Mouse (Mus musculus): ENCODE results near the gene Tfpi2. TPM values are rescaled to one million over a fixed set of nuclear protein-coding genes. Genes with fewer than 3 reads are reported as not detected.
A peak's percentile ranks its signal among the peaks of the same experiment; 100 is the strongest.

Tfpi2 gene
- polyA plus RNA-seq, 1 experiment from 2014 or later = 13.8 TPM

DNA sequence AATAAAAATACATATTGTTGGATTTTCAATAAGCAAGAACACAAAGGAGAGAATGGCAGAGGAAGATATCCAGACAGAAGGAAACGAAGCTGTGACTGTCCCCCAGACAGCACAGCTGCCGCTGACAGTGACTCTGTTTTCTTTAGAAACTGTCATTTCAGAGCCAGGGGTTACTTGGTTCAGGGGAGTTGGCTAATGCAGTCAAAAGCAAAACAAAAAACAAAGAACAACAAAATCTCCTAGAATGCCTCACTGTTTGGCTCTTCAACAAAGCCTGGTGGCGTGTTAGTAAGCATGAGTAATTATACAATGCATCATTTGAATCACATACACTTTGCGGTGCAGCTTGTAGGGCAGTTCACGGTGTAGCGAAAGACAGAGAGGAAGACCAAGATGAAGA lies 10.6 kb upstream of the Tfpi2 start:
- WGBS = 76% methylated on average over 6 of the region's 6 CpGs
- Histone ChIP-seq H3K27me3 (replicated peaks; ENCODE audit: control insufficient read depth, insufficient read depth, low read length) (no peaks in the 10 kb centered on the region), H3K4me3 (ENCODE audit: low read length) (no peak overlapping the region), H3K9me3 (ENCODE audit: control insufficient read depth, low read length) (no peaks in the 10 kb centered on the region), H3K27ac (ENCODE audit: low read length) (no peak overlapping the region), H3K36me3 (ENCODE audit: control insufficient read depth, insufficient read depth, low read length) (no peaks in the 10 kb centered on the region), H3K4me1 (ENCODE audit: control insufficient read depth, insufficient read depth, low read length) (no peaks in the 10 kb centered on the region), H3K4me2 (ENCODE audit: low read depth, low read length) (no peak overlapping the region), H3K9ac (ENCODE audit: low read depth, low read length) (no peak overlapping the region)
- ATAC-seq = no peak

GRCm38 (mm10) chr6:3998089-3998488 lies 9.4 kb upstream of the Tfpi2 start:
- WGBS = 73% methylated on average over 4 of the region's 4 CpGs
- no peaks in the 10 kb centered on the region for H3K27me3 ChIP-seq (replicated peaks; ENCODE audit: control insufficient read depth, insufficient read depth, low read length)
- H3K9me3 ChIP-seq (ENCODE audit: control insufficient read depth, low read length) = no peaks in the 10 kb centered on the region
- no peak for ATAC-seq
- no peak overlapping the region for H3K9ac ChIP-seq (ENCODE audit: low read depth, low read length)
- H3K4me2 ChIP-seq (ENCODE audit: low read depth, low read length) = no peak overlapping the region
- H3K36me3 ChIP-seq (ENCODE audit: control insufficient read depth, insufficient read depth, low read length) = no peaks in the 10 kb centered on the region
- H3K4me1 ChIP-seq (ENCODE audit: control insufficient read depth, insufficient read depth, low read length) = no peaks in the 10 kb centered on the region
- H3K27ac ChIP-seq (ENCODE audit: low read length) = no peak overlapping the region
- no peak overlapping the region for H3K4me3 ChIP-seq (ENCODE audit: low read length)

DNA sequence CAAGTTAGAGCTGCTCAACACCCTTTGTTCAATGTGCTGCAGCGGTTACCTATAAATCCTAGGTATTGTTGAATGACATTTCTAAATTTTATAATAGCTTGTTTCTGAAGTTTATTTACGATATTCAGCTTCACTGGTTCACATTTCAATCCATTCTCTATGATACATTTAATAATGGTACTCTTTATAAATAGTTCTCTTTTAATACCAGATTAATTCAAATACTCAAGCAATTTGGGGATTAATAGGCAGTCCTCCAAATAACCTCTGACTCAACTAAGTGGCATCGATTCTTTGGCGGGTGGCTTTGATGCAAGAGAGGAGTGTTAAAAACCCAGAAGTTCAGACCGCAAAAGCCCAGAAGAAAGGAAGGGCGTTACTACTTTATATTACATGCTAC lies 4.8 kb upstream of the Tfpi2 start, which contains the start of gene Gngt1:
Gngt1 (plus strand) TSS at position 301 of the 400 bp plus-strand sequence.
- H3K36me3 ChIP-seq (ENCODE audit: control insufficient read depth, insufficient read depth, low read length) = no peaks in the 10 kb centered on the region
- no peak within 1 kb of the TSS for H3K9ac ChIP-seq (ENCODE audit: low read depth, low read length)
- H3K4me3 ChIP-seq (ENCODE audit: low read length) = no peak within 1 kb of the TSS
- 94% methylated on average over 6 of the region's 6 CpGs for WGBS
- ATAC-seq = no peak
- no peaks in the 10 kb centered on the region for H3K27me3 ChIP-seq (replicated peaks; ENCODE audit: control insufficient read depth, insufficient read depth, low read length)
- no peak within 1 kb of the TSS for H3K4me2 ChIP-seq (ENCODE audit: low read depth, low read length)
- H3K4me1 ChIP-seq (ENCODE audit: control insufficient read depth, insufficient read depth, low read length) = no peaks in the 10 kb centered on the region
- no peak within 1 kb of the TSS for H3K27ac ChIP-seq (ENCODE audit: low read length)
- no peaks in the 10 kb centered on the region for H3K9me3 ChIP-seq (ENCODE audit: control insufficient read depth, low read length)

DNA sequence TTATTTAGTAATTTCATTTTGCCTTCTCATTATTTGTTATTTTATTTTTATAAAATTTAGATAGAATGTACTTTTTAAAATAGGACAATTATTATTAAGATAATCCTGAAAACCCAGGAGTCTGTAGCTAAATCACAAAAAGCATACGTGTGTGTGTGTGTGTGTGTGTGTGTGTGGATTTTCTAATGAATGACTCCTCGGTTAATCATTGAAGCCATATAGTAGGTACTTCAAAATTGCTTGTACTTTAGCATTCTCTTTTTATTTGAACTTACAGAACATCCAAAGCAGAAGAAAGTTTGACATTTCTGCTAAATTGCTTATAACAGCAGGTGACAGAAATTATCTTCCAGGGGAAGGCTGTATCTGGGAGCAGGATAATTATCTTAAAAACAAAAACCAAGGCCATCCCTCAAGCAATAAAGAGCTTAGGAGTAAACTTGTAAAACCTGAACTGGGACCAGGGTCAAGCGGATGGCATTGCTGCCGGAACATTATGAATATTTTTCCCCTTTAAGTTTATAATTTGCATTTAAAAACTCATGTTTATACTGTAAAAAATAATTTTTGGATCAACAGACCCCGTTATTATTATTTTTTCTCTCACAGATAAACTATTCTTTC lies 5.9 kb downstream of the Tfpi2 start:
- ATAC-seq = peak; percentile 62; the same call in 1 of the 2 replicates
- no peak overlapping the region for H3K4me3 ChIP-seq (ENCODE audit: low read length)
- WGBS = 60% methylated on average over 5 of the region's 5 CpGs

GRCm38 (mm10) chr6:3973679-3974078 lies 15.0 kb downstream of the Tfpi2 start:
- Histone ChIP-seq H3K9ac (ENCODE audit: low read depth, low read length) (no peak overlapping the region), H3K27ac (ENCODE audit: low read length) (no peak overlapping the region), H3K4me1 (ENCODE audit: control insufficient read depth, insufficient read depth, low read length) (no peaks in the 10 kb centered on the region), H3K4me2 (ENCODE audit: low read depth, low read length) (no peak overlapping the region), H3K36me3 (ENCODE audit: control insufficient read depth, insufficient read depth, low read length) (no peaks in the 10 kb centered on the region), H3K9me3 (ENCODE audit: control insufficient read depth, low read length) (no peaks in the 10 kb centered on the region), H3K27me3 (replicated peaks; ENCODE audit: control insufficient read depth, insufficient read depth, low read length) (no peaks in the 10 kb centered on the region), H3K4me3 (ENCODE audit: low read length) (no peak overlapping the region)
- WGBS = 84% methylated on average over 1 of the region's 1 CpGs
- no peak for ATAC-seq

More for the DNA sequence above, 5.9 kb downstream of the Tfpi2 start:
- Histone ChIP-seq H3K36me3 (ENCODE audit: control insufficient read depth, insufficient read depth, low read length) (no peaks in the 10 kb centered on the region), H3K9ac (ENCODE audit: low read depth, low read length) (no peak overlapping the region), H3K4me1 (ENCODE audit: control insufficient read depth, insufficient read depth, low read length) (no peaks in the 10 kb centered on the region), H3K27ac (ENCODE audit: low read length) (no peak overlapping the region), H3K9me3 (ENCODE audit: control insufficient read depth, low read length) (no peaks in the 10 kb centered on the region), H3K4me2 (ENCODE audit: low read depth, low read length) (no peak overlapping the region), H3K27me3 (replicated peaks; ENCODE audit: control insufficient read depth, insufficient read depth, low read length) (no peaks in the 10 kb centered on the region)

GRCm38 (mm10) chr6:3967676-3968626 lies 20.8 kb downstream of the Tfpi2 start:
- no peak for ATAC-seq
- 33% methylated on average over 31 of the region's 31 CpGs for whole genome bisulfite sequencing
- H3K9ac ChIP-seq (ENCODE audit: low read depth, low read length) = no peak overlapping the region
- peak overlapping the region; percentile 46 for H3K4me2 ChIP-seq (ENCODE audit: low read depth, low read length)
- no peaks in the 10 kb centered on the region for H3K4me1 ChIP-seq (ENCODE audit: control insufficient read depth, insufficient read depth, low read length)
- H3K4me3 ChIP-seq (ENCODE audit: low read length) = peak overlapping the region; percentile 29
- H3K36me3 ChIP-seq (ENCODE audit: control insufficient read depth, insufficient read depth, low read length) = no peaks in the 10 kb centered on the region
- H3K9me3 ChIP-seq (ENCODE audit: control insufficient read depth, low read length) = no peaks in the 10 kb centered on the region
- H3K27ac ChIP-seq (ENCODE audit: low read length) = no peak overlapping the region
- H3K27me3 ChIP-seq (replicated peaks; ENCODE audit: control insufficient read depth, insufficient read depth, low read length) = no peaks in the 10 kb centered on the region

- no peaks in the 10 kb centered on the region for H3K4me1 ChIP-seq (ENCODE audit: control insufficient read depth, insufficient read depth, low read length)
- no peaks in the 10 kb centered on the region for H3K36me3 ChIP-seq (ENCODE audit: control insufficient read depth, insufficient read depth, low read length)
- no peak overlapping the region for H3K27ac ChIP-seq (ENCODE audit: low read length)
- no peak overlapping the region for H3K4me2 ChIP-seq (ENCODE audit: low read depth, low read length)
- ATAC-seq = no peak
- H3K9ac ChIP-seq (ENCODE audit: low read depth, low read length) = no peak overlapping the region
- H3K4me3 ChIP-seq (ENCODE audit: low read length) = no peak overlapping the region
- no peaks in the 10 kb centered on the region for H3K9me3 ChIP-seq (ENCODE audit: control insufficient read depth, low read length)
- H3K27me3 ChIP-seq (replicated peaks; ENCODE audit: control insufficient read depth, insufficient read depth, low read length) = no peaks in the 10 kb centered on the region
- WGBS = 50% methylated on average over 4 of the region's 4 CpGs
Measured at GRCm38 (mm10) chr6:3954969-3955368, 33.8 kb downstream of the Tfpi2 start.

DNA sequence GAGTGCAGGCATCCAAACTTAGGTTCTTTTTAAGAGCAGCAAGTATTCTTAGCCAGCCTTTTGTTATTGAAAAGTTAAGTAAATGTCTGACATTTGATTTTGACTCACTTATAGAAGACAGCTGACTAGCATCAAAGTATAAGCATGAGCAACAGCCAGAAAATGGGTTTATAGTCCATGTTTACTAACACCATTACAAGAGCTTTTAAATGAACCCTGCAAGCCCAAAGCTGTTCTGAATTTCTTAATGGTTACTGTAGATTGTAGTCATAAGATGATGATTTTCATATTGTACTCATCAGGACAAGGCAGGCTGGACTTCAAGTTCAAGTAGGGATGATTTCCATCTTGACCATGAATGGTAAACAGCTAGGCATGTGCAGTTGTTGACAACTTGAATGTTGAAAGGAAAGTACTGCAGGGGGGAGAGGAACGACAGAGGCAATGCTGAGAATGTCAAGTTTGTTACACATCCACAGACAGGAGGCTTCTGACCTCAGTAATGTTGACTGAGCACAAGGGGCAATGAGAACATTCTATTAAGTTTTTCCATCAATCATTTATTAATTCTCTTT lies 52.5 kb downstream of the Tfpi2 start:
- H3K4me2 ChIP-seq (ENCODE audit: low read depth, low read length) = no peak overlapping the region
- H3K4me3 ChIP-seq (ENCODE audit: low read length) = no peak overlapping the region
- ATAC-seq = peak; percentile 56
- H3K36me3 ChIP-seq (ENCODE audit: control insufficient read depth, insufficient read depth, low read length) = no peaks in the 10 kb centered on the region
- 0 out of 2 replicates have a peak, but pooled peaks cover 2% of the 10 kb centered on the region for H3K4me1 ChIP-seq (ENCODE audit: control insufficient read depth, insufficient read depth, low read length)
- no peaks in the 10 kb centered on the region for H3K27me3 ChIP-seq (replicated peaks; ENCODE audit: control insufficient read depth, insufficient read depth, low read length)
- 50% methylated on average over 1 of the region's 1 CpGs for WGBS
- H3K9ac ChIP-seq (ENCODE audit: low read depth, low read length) = no peak overlapping the region
- H3K9me3 ChIP-seq (ENCODE audit: control insufficient read depth, low read length) = no peaks in the 10 kb centered on the region
- no peak overlapping the region for H3K27ac ChIP-seq (ENCODE audit: low read length)

GRCm38 (mm10) chr6:3935606-3936005 lies 53.1 kb downstream of the Tfpi2 start:
- WGBS = 65% methylated on average over 2 of the region's 2 CpGs
- Histone ChIP-seq H3K27ac (ENCODE audit: low read length) (no peak overlapping the region), H3K4me3 (ENCODE audit: low read length) (no peak overlapping the region), H3K27me3 (replicated peaks; ENCODE audit: control insufficient read depth, insufficient read depth, low read length) (no peaks in the 10 kb centered on the region), H3K36me3 (ENCODE audit: control insufficient read depth, insufficient read depth, low read length) (no peaks in the 10 kb centered on the region), H3K4me2 (ENCODE audit: low read depth, low read length) (no peak overlapping the region), H3K4me1 (ENCODE audit: control insufficient read depth, insufficient read depth, low read length) (0 out of 2 replicates have a peak, but pooled peaks cover 2% of the 10 kb centered on the region), H3K9ac (ENCODE audit: low read depth, low read length) (no peak overlapping the region), H3K9me3 (ENCODE audit: control insufficient read depth, low read length) (no peaks in the 10 kb centered on the region)
- no peak for ATAC-seq

Measured in intestine, embryonic 16.5 days (tissue).